Mouse (Mus musculus): ENCODE measurements around the gene Sox14.

Gene Sox14

GRCm38 (mm10) chr9:99875618-99876372 lies at the start of gene Sox14:
TSS of gene Sox14 (minus strand) at chr9:99876170.
- in situ Hi-C loops (cut with MseI, MboI): no loop called here

- in situ Hi-C loops (cut with MseI, MboI): no loop called here
Observed at GRCm38 (mm10) chr9:99879311-99879710, 3.3 kb upstream of the Sox14 start.

- in situ Hi-C loops (cut with MseI, MboI): no loop called here
Observed at GRCm38 (mm10) chr9:99878588-99878987, 2.6 kb upstream of the Sox14 start.

- in situ Hi-C loops (cut with MseI, MboI): no loop called here
Observed at GRCm38 (mm10) chr9:99877056-99877546, 1.1 kb upstream of the Sox14 start.

- in situ Hi-C loops (cut with MseI, MboI): no loop called here
Observed at GRCm38 (mm10) chr9:99876373-99877055, 544 bp upstream of the Sox14 start.

GRCm38 (mm10) chr9:99874735-99875617 lies 994 bp downstream of the Sox14 start:
- in situ Hi-C loops (cut with MseI, MboI): no loop called here

GRCm38 (mm10) chr9:99873721-99874120 lies 2.2 kb downstream of the Sox14 start:
- in situ Hi-C loops (cut with MseI, MboI): no loop called here

- in situ Hi-C loops (cut with MseI, MboI): no loop called here
Observed at GRCm38 (mm10) chr9:99873116-99873620, 2.8 kb downstream of the Sox14 start.

GRCm38 (mm10) chr9:99872204-99873115 lies 3.5 kb downstream of the Sox14 start:
- in situ Hi-C loops (cut with MseI, MboI): no loop called here

- in situ Hi-C loops (cut with MseI, MboI): no loop called here
Observed at GRCm38 (mm10) chr9:99871556-99872203, 4.3 kb downstream of the Sox14 start.

GRCm38 (mm10) chr9:99870780-99871555 lies 5.0 kb downstream of the Sox14 start:
- in situ Hi-C loops (cut with MseI, MboI): no loop called here

GRCm38 (mm10) chr9:99869936-99870779 lies 5.8 kb downstream of the Sox14 start:
- in situ Hi-C loops (cut with MseI, MboI): no loop called here

- in situ Hi-C loops (cut with MseI, MboI): no loop called here
Observed at GRCm38 (mm10) chr9:99869275-99869674, 6.7 kb downstream of the Sox14 start.

- in situ Hi-C loops (cut with MseI, MboI): no loop called here
Observed at GRCm38 (mm10) chr9:99868606-99869005, 7.4 kb downstream of the Sox14 start.

- in situ Hi-C loops (cut with MseI, MboI): no loop called here
Observed at GRCm38 (mm10) chr9:99868054-99868453, 7.9 kb downstream of the Sox14 start.

GRCm38 (mm10) chr9:99862936-99863335 lies 13.0 kb downstream of the Sox14 start:
- in situ Hi-C loops (cut with MseI, MboI): no loop called here

- in situ Hi-C loops (cut with MseI, MboI): no loop called here
Observed at GRCm38 (mm10) chr9:99854486-99854885, 21.5 kb downstream of the Sox14 start.

- in situ Hi-C loops (cut with MseI, MboI): no loop called here
Observed at GRCm38 (mm10) chr9:99853356-99853755, 22.6 kb downstream of the Sox14 start.
